Mouse (Mus musculus): ENCODE measurements around the gene Cldn12.

Cldn12 gene

GRCm38 (mm10) chr5:5494269-5495005 lies 20.3 kb downstream of the Cldn12 start:
- DNase-seq, result peak; percentile 17

- no peak for DNase-seq
These were observed 22.6 kb downstream of the Cldn12 start for GRCm38 (mm10) chr5:5492163-5492562.

DNA sequence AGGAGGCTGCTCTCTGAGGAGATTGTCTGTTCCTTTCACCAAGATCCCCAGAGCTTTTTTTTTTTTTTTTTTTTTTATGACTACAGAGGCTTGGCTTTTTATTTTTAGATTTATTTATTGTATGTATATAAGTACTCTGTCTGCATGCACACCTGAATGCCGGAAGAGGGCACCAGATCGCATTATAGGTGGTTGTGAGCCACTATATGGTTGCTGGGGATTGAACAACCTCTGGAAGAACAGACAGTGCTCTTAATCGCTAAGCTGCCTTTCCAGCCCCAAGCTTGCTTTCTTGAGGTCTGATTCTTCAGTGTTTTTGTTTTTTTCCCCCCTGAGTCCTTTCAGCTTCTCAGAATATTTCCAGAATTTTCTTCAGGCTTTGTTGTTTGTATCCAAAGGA lies 28.7 kb downstream of the Cldn12 start:
- DNase-seq, result no peak

DNA sequence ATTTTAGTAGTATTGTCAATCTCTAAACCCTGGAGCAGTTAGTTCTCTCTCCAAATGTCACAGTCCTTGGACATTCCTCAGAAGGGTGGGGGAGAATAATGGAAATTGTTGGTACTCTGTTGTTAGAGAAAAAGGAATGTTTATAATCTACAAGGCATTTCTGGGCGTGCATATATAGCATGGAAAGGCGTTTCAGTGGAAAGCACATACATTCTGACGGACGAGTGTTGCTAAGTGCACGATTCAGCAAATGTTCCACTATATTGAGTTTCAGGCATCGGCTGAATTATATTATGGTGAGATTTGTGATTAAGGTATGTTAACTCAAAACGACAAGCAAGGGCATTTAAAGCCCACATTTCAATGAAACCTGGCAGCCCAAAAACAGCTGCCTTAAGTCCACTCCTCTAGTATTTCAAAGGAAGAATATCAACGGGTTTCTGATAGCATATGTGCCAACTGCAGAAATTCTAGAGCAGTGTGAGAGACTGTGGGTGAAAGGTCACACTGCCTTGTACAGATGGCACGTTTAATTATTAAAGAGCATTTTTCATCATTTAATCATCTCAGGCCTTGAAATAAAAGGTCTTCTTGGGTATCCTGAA lies 31.4 kb downstream of the Cldn12 start:
- DNase-seq, result no peak

- DNase-seq, result no peak
These were observed 33.1 kb downstream of the Cldn12 start for GRCm38 (mm10) chr5:5481662-5482061.

DNA sequence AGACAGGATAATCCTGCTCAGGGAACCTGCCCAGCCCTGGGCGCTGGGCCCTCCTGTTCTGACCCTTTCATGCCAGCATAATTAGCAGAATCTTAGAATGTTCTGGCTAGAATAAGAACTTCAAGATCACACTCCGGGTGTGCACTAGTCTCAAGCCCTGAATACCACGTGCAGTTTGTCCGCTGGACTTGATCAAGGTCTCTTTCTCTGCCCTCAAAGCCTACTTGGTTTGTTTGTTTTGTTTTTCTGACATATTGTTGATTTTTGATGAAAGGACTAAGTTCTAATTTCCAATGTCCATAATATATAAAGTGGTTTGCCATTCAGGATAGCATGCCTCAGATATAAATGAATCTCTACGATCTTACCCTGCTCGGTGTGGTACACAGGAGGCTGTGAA lies 35.7 kb downstream of the Cldn12 start, which contains the start of gene 1700015F17Rik:
1700015F17Rik (minus strand) TSS at position 101 of the 400 bp plus-strand sequence.
- DNase-seq, result no peak

- no peak for DNase-seq
These were observed 38.6 kb downstream of the Cldn12 start for GRCm38 (mm10) chr5:5476133-5476532.

DNA sequence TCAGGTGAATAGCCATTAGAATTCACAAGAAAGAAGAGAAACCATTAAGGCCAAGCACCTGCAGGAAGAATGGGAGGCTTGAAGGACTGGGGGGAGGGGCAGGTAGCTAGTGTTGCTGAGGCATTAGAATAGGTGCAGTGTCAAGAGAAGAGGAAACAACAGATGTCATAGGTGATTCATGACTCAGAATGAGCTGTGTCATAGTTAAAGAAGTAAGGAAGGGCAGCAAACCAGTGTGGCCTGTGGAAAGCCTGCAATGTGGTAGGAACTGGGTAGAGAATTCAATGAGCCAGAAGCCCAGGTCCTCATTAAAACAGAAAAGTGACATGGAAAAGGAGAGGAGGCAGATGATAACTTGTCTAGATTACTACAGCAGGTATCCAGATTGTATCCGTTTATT lies 49.5 kb downstream of the Cldn12 start:
- no peak for DNase-seq
